Mouse (Mus musculus): ENCODE data around the gene Gm21820.
"Not testable (repeated sequence)": the region's sequence is repeated elsewhere in the genome, so short reads cannot be mapped to it uniquely, and the experiment has no call there.

Gene Gm21820

GRCm38 (mm10) chrY:5249341-5249740, at the start of gene Gm21820:
Gm21820 (minus strand) TSS chrY:5249441.
- DNase-seq: not testable (repeated sequence)
